Mouse (Mus musculus): ENCODE measurements around the gene Gm49388.
"Not testable (repeated sequence)": the region's sequence is repeated elsewhere in the genome, so short reads cannot be mapped to it uniquely, and the experiment has no call there.

DNA sequence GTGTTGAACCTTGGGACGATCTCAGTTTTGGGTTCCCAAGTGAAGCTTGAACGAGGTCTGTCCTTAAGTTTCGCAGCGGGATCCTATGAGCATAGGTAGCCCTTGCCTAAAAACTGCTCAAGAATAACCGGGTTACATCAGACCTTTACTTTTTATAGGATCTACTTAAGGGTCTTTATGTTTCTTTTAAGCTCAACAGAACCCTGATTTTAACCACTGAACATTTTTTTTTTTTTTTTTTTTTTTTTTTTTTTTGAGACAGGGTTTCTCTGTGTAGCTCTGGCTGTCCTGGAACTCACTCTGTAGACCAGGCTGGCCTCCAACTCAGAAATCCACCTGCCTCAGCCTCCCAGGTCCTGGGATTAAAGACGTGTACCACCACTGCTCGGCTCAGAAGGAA is 9.6 kb upstream of the Gm49388 start:
- TF ChIP-seq CTCF (IDR thresholded peaks at IDR 0.05; ENCODE audit: control insufficient read depth, insufficient read depth, insufficient read length); CEBPB (IDR thresholded peaks at IDR 0.05; ENCODE audit: low read depth); MAX (IDR thresholded peaks at IDR 0.05): not testable (repeated sequence)

Measured in C2C12 (cell line).